In the genomic region with DNA sequence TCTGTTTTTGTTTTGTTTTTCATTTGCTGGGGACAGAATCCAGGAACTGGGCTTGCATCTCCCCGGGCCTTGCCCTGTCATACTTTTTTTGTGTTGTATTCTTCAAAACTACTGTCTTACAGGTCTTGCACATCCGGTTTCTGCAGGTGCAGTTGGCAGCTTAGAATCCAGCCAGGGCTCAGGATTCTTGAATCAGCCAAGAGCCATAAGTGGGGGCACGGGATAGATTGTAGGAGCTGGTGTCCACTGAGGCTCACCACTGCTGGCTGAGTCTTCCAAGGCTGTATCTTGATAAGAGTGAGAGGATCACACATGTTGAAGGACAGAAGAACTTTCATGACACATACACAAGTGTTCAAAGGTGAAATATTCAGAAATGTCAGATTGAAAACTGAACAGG, we compare ENCODE assay signal across 8 mouse cellular contexts. TPM values are rescaled to one million over a fixed set of nuclear protein-coding genes. Genes with fewer than 3 reads are reported as not detected.
DNase-seq lines count a peak whose midpoint lies in the region; ATAC-seq and TF ChIP-seq lines count a peak whose summit lies in the region.

No protein-coding gene starts in this region.

- intact Hi-C loops in gastrocnemius, postnatal 14 days (cut with DNase I; ENCODE audit: low total_unique reads), result no loop called here

- peak overlapping the region; percentile 91 for H3K4me2 ChIP-seq in heart, embryonic 15.5 days
- H3K4me2 ChIP-seq in embryonic facial prominence, embryonic 12.5 days (replicated peaks), result peak overlapping the region; percentile 83
- peak overlapping the region; percentile 88 for H3K4me2 ChIP-seq in intestine, embryonic 14.5 days (ENCODE audit: low read length)
- H3K4me2 ChIP-seq in myocyte (ENCODE audit: low read depth), result peak overlapping the region; percentile 50

- no peak for DNase-seq in heart, adult 9 months (ENCODE audit: low spot score in 2 of 2)
- no peak for DNase-seq in intestine, embryonic 14.5 days (ENCODE audit: low spot score)
- DNase-seq in right cerebral cortex, postnatal 10 days (ENCODE audit: low spot score in 2 of 2), result no peak
- no peak for DNase-seq in gastrocnemius, postnatal 14 days
- no peak for DNase-seq in urinary bladder, postnatal 10 days (ENCODE audit: low spot score)

- H3K9me3 ChIP-seq in heart, embryonic 15.5 days (replicated peaks), result no peaks in the 10 kb centered on the region
- H3K9me3 ChIP-seq in embryonic facial prominence, embryonic 12.5 days, result no peaks in the 10 kb centered on the region
- no peaks in the 10 kb centered on the region for H3K9me3 ChIP-seq in intestine, embryonic 14.5 days (ENCODE audit: control insufficient read depth, low read length)

- no peak overlapping the region for H3K9ac ChIP-seq in heart, embryonic 15.5 days
- no peak overlapping the region for H3K9ac ChIP-seq in embryonic facial prominence, embryonic 12.5 days
- no peak overlapping the region for H3K9ac ChIP-seq in intestine, embryonic 14.5 days (ENCODE audit: low read length)

- 0 out of 2 replicates have a peak, but pooled peaks have one; percentile 4 for ATAC-seq in heart, embryonic 15.5 days (replicated peaks; ENCODE audit: insufficient number of reproducible peaks, insufficient read depth, low FRiP score, low read depth)
- ATAC-seq in embryonic facial prominence, embryonic 12.5 days (ENCODE audit: insufficient number of reproducible peaks, insufficient read depth, low FRiP score, low TSS enrichment), result no peak
- no peak; the same call in 1 of the 2 replicates for ATAC-seq in intestine, embryonic 14.5 days (replicated peaks; ENCODE audit: low FRiP score, low TSS enrichment, low read depth)

- peak overlapping the region; percentile 64 for H3K4me3 ChIP-seq in heart, embryonic 15.5 days
- H3K4me3 ChIP-seq in embryonic facial prominence, embryonic 12.5 days, result peak overlapping the region; percentile 60
- peak overlapping the region; percentile 54; the same call in 1 of the 2 replicates for H3K4me3 ChIP-seq in intestine, embryonic 14.5 days (ENCODE audit: low read depth, low read length)
- H3K4me3 ChIP-seq in myocyte, result peak overlapping the region; percentile 33

- no peaks in the 10 kb centered on the region for H3K79me2 ChIP-seq in myocyte (ENCODE audit: control insufficient read depth, insufficient read depth)

- no peaks in the 10 kb centered on the region for H3K36me3 ChIP-seq in heart, embryonic 15.5 days
- no peaks in the 10 kb centered on the region for H3K36me3 ChIP-seq in embryonic facial prominence, embryonic 12.5 days
- no peaks in the 10 kb centered on the region for H3K36me3 ChIP-seq in intestine, embryonic 14.5 days (ENCODE audit: control insufficient read depth, insufficient read depth, low read length)
- no peaks in the 10 kb centered on the region for H3K36me3 ChIP-seq in myocyte (ENCODE audit: control insufficient read depth, insufficient read depth)

- H3ac ChIP-seq in myocyte (ENCODE audit: control insufficient read depth, insufficient read length), result no peak overlapping the region

- no peaks in the 10 kb centered on the region for H3K27me3 ChIP-seq in heart, embryonic 15.5 days
- 0 out of 2 replicates have a peak, but pooled peaks cover 4% of the 10 kb centered on the region for H3K27me3 ChIP-seq in embryonic facial prominence, embryonic 12.5 days
- no peaks in the 10 kb centered on the region for H3K27me3 ChIP-seq in intestine, embryonic 14.5 days (replicated peaks; ENCODE audit: control insufficient read depth, insufficient read depth, low read length)
- H3K27me3 ChIP-seq in myocyte (ENCODE audit: control insufficient read depth, insufficient read depth, insufficient read length), result peaks cover 25% of the 10 kb centered on the region

- H3K4me1 ChIP-seq in heart, embryonic 15.5 days (replicated peaks), result peaks cover 45% of the 10 kb centered on the region
- peaks cover 5% of the 10 kb centered on the region; the same call in 1 of the 2 replicates for H3K4me1 ChIP-seq in embryonic facial prominence, embryonic 12.5 days
- peaks cover 9% of the 10 kb centered on the region for H3K4me1 ChIP-seq in intestine, embryonic 14.5 days (replicated peaks; ENCODE audit: control insufficient read depth, insufficient read depth, low read length)

- 58% methylated on average over 3 of the region's 3 CpGs for WGBS in heart, embryonic 15.5 days
- 49% methylated on average over 3 of the region's 3 CpGs for WGBS in embryonic facial prominence, embryonic 12.5 days
- WGBS in intestine, embryonic 14.5 days, result 63% methylated on average over 3 of the region's 3 CpGs

- TF ChIP-seq POLR2A in myocyte (IDR thresholded peaks at IDR 0.05; ENCODE audit: insufficient read length, low read depth), result no peak

- H3K27ac ChIP-seq in heart, embryonic 15.5 days, result no peak overlapping the region
- H3K27ac ChIP-seq in embryonic facial prominence, embryonic 12.5 days, result no peak overlapping the region
- H3K27ac ChIP-seq in intestine, embryonic 14.5 days (ENCODE audit: low read depth), result no peak overlapping the region

TF ChIP-seq in myocyte, 11 proteins besides CTCF, POLR2A, EP300 and RAD21:
- TF ChIP-seq TCF12 (IDR thresholded peaks at IDR 0.05; ENCODE audit: insufficient read depth, poor library complexity, severe bottlenecking), result no peak
- TF ChIP-seq TCF3 (IDR thresholded peaks at IDR 0.05; ENCODE audit: insufficient read length, low read depth), result no peak
- no peak for TF ChIP-seq MYOG (IDR thresholded peaks at IDR 0.05; ENCODE audit: control insufficient read depth in 1 of 3, insufficient read depth in 1 of 3, insufficient read length in 2 of 3, low read depth in 2 of 3)
- no peak for TF ChIP-seq MYOD1 (IDR thresholded peaks at IDR 0.05; ENCODE audit: control insufficient read depth in 1 of 3, insufficient read length in 2 of 3, low read depth in 2 of 3)

RNA-seq across cellular contexts. Expression of a gene that starts 0.4 kb away (rescaled TPM):
- polyA plus RNA-seq in heart, embryonic 15.5 days (2015; fragmentation: Nextera tagmentation; extraction: Ambion mirVana), result 10.7 and 12.0 TPM in 2 replicates
- 2.4 and 2.8 TPM in 2 replicates for polyA plus RNA-seq in embryonic facial prominence, embryonic 12.5 days (2016; fragmentation: Nextera tagmentation; extraction: Ambion mirVana)
- 5.0 and 5.1 TPM in 2 replicates for polyA plus RNA-seq in intestine, embryonic 14.5 days (2014; fragmentation: Nextera tagmentation; extraction: Ambion mirVana)
- 2.5 TPM for polyA plus RNA-seq in myocyte (2012; fragmentation: generic; extraction: Trizol)
- total RNA-seq in gastrocnemius, postnatal 14 days (2021), result 10 to 100 TPM; 60.0 to 61.8 TPM
